ENCODE assay signal across 8 mouse cellular contexts in the genomic region with DNA sequence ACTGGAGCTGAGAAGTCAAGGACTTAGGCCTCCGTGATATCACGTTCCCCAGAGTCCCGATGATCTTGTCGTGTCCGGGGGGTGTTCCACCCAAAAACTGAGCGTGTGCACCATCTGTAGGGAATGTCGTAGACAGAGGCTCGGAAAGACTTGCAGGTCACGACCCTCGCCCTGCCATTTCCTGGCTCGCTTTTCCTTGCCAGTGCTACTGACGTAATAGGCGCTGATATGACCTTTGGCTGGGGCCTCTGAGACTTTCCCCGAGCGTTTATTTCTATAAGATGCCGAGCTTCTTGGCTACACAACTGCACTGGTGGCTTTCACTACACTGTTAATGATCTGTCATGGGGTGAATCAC. TPM values are rescaled to one million over a fixed set of nuclear protein-coding genes. Genes with fewer than 3 reads are reported as not detected.
A peak's percentile ranks its signal among the peaks of the same experiment; 100 is the strongest.
DNase-seq lines count a peak whose midpoint lies in the region; ATAC-seq and TF ChIP-seq lines count a peak whose summit lies in the region.

No protein-coding gene starts in this region.

- peaks cover 9% of the 10 kb centered on the region for H3K4me1 ChIP-seq in heart, embryonic 12.5 days (replicated peaks)
- H3K4me1 ChIP-seq in ES-Bruce4 (ENCODE audit: control insufficient read depth, insufficient read depth, low read length), result no peaks in the 10 kb centered on the region
- peaks cover 10% of the 10 kb centered on the region for H3K4me1 ChIP-seq in hindbrain, embryonic 10.5 days (replicated peaks)
- H3K4me1 ChIP-seq in megakaryocyte, embryonic 14.5 days, result peaks cover 23% of the 10 kb centered on the region; the same call in 1 of the 2 replicates

- TF ChIP-seq EP300 in ES-Bruce4 (IDR thresholded peaks at IDR 0.05; ENCODE audit: insufficient read depth, low read depth, low read length), result no peak

- no peaks in the 10 kb centered on the region for H3K27me3 ChIP-seq in heart, embryonic 12.5 days (replicated peaks)
- H3K27me3 ChIP-seq in ES-Bruce4 (ENCODE audit: control insufficient read depth, insufficient read depth, low read length, poor library complexity, severe bottlenecking), result no peaks in the 10 kb centered on the region
- no peaks in the 10 kb centered on the region for H3K27me3 ChIP-seq in hindbrain, embryonic 10.5 days (ENCODE audit: insufficient read depth, poor library complexity, severe bottlenecking)
- peaks cover 2% of the 10 kb centered on the region for H3K27me3 ChIP-seq in megakaryocyte, embryonic 14.5 days (replicated peaks)

- H3K27ac ChIP-seq in heart, embryonic 12.5 days (ENCODE audit: poor library complexity, severe bottlenecking), result peak overlapping the region; percentile 70
- peak overlapping the region; percentile 0 for H3K27ac ChIP-seq in ES-Bruce4 (ENCODE audit: insufficient read depth, low read length)
- peak overlapping the region; percentile 93 for H3K27ac ChIP-seq in hindbrain, embryonic 10.5 days

- H3K9me3 ChIP-seq in heart, embryonic 12.5 days (replicated peaks), result no peaks in the 10 kb centered on the region
- H3K9me3 ChIP-seq in ES-Bruce4 (replicated peaks; ENCODE audit: control insufficient read depth, insufficient read depth, low read length, poor library complexity, severe bottlenecking), result no peaks in the 10 kb centered on the region
- 0 out of 2 replicates have a peak, but pooled peaks cover 2% of the 10 kb centered on the region for H3K9me3 ChIP-seq in hindbrain, embryonic 10.5 days
- H3K9me3 ChIP-seq in megakaryocyte, embryonic 14.5 days, result peaks cover 9% of the 10 kb centered on the region

- H3K4me2 ChIP-seq in heart, embryonic 12.5 days, result peak overlapping the region; percentile 88

- peak; percentile 60 for ATAC-seq in heart, embryonic 12.5 days (ENCODE audit: insufficient number of reproducible peaks, low FRiP score)

- TF ChIP-seq POLR2A in ES-Bruce4 (IDR thresholded peaks at IDR 0.05; ENCODE audit: insufficient read depth, low read length), result no peak

- DNase-seq in heart, postnatal 36 days, result no peak
- no peak for DNase-seq in hindbrain, embryonic 10.5 days (ENCODE audit: low spot score)
- no peak for DNase-seq in cerebellum, adult 9-11 months
- no peak for DNase-seq in left cerebral cortex, adult 11 months (ENCODE audit: low spot score)
- no peak for DNase-seq in left cerebral cortex, postnatal 10 days (ENCODE audit: extremely low spot score in 1 of 2, low spot score in 2 of 2)

- TF ChIP-seq CTCF in ES-Bruce4 (IDR thresholded peaks at IDR 0.05; ENCODE audit: low read depth, low read length), result no peak

- peak overlapping the region; percentile 57 for H3K4me3 ChIP-seq in heart, embryonic 12.5 days
- H3K4me3 ChIP-seq in ES-Bruce4 (ENCODE audit: low read depth, low read length), result peak overlapping the region; percentile 74
- peak overlapping the region; percentile 56 for H3K4me3 ChIP-seq in hindbrain, embryonic 10.5 days
- peak overlapping the region; percentile 90 for H3K4me3 ChIP-seq in megakaryocyte, embryonic 14.5 days (replicated peaks)

- 10% methylated on average over 16 of the region's 16 CpGs for WGBS in heart, embryonic 12.5 days
- WGBS in hindbrain, embryonic 10.5 days, result 5% methylated on average over 16 of the region's 16 CpGs

- intact Hi-C loops in heart, postnatal 36 days (cut with DNase I), result loop anchor here (1.0 to 2.0 kb wide), 4 partner anchors 9 to 29 kb away; a partner anchor contains a TSS
- intact Hi-C loops in left cerebral cortex, postnatal 10 days (cut with DNase I), result no loop called here

- H3K36me3 ChIP-seq in heart, embryonic 12.5 days, result no peaks in the 10 kb centered on the region
- H3K36me3 ChIP-seq in ES-Bruce4 (ENCODE audit: control insufficient read depth, insufficient read depth, low read length, poor library complexity, severe bottlenecking), result no peaks in the 10 kb centered on the region
- no peaks in the 10 kb centered on the region for H3K36me3 ChIP-seq in hindbrain, embryonic 10.5 days
- H3K36me3 ChIP-seq in megakaryocyte, embryonic 14.5 days (replicated peaks; ENCODE audit: low read length), result no peaks in the 10 kb centered on the region

- peak overlapping the region; percentile 73 for H3K9ac ChIP-seq in heart, embryonic 12.5 days
- peak overlapping the region; percentile 44 for H3K9ac ChIP-seq in ES-Bruce4 (ENCODE audit: low read depth, poor library complexity, severe bottlenecking)

RNA-seq across cellular contexts. Expression of a gene that starts 15.8 kb away (rescaled TPM):
- polyA plus RNA-seq in heart, embryonic 12.5 days (2016; fragmentation: Nextera tagmentation; extraction: Ambion mirVana), result 7.8 and 8.0 TPM in 2 replicates
- total RNA-seq in heart, postnatal 36 days (2021), result 1 to 10 TPM; 2.8 to 3.7 TPM
- polyA plus RNA-seq in ES-Bruce4 (2011; ENCODE audit: insufficient read depth, insufficient read length, low read depth, missing spikeins), result 1.5 and 2.3 TPM in 2 replicates
- polyA plus RNA-seq in hindbrain, embryonic 10.5 days (2016; fragmentation: Nextera tagmentation; extraction: Ambion mirVana), result 11.8 and 12.7 TPM in 2 replicates
- 1.9 and 2.1 TPM in 2 replicates for polyA plus RNA-seq in megakaryocyte, embryonic 14.5 days (2012; ENCODE audit: insufficient read depth, low replicate concordance)
- 10 to 100 TPM; 15.3 to 16.7 TPM for total RNA-seq in left cerebral cortex, postnatal 10 days (2021)

RNA-seq across cellular contexts. Expression of a gene that starts 22.6 kb away (rescaled TPM):
- 0.95 and 1.1 TPM in 2 replicates for polyA plus RNA-seq in heart, embryonic 12.5 days (2016; fragmentation: Nextera tagmentation; extraction: Ambion mirVana)
- total RNA-seq in heart, postnatal 36 days (2021), result under 1 TPM; 0.25 to 0.38 TPM
- polyA plus RNA-seq in ES-Bruce4 (2011; ENCODE audit: insufficient read depth, insufficient read length, low read depth, missing spikeins), result 0.37 and 0.84 TPM in 2 replicates
- polyA plus RNA-seq in hindbrain, embryonic 10.5 days (2016; fragmentation: Nextera tagmentation; extraction: Ambion mirVana), result 0.62 and 0.77 TPM in 2 replicates
- 1.5 and 2.4 TPM in 2 replicates for polyA plus RNA-seq in megakaryocyte, embryonic 14.5 days (2012; ENCODE audit: insufficient read depth, low replicate concordance)
- total RNA-seq in left cerebral cortex, postnatal 10 days (2021), result 1 to 10 TPM; 1.3 to 1.6 TPM

RNA-seq across cellular contexts. Expression of a gene that starts 27.8 kb away (rescaled TPM):
- polyA plus RNA-seq in heart, embryonic 12.5 days (2016; fragmentation: Nextera tagmentation; extraction: Ambion mirVana), result 456 and 474 TPM in 2 replicates
- 100 to 1,000 TPM; 550 to 562 TPM for total RNA-seq in heart, postnatal 36 days (2021)
- 1,704 and 1,789 TPM in 2 replicates for polyA plus RNA-seq in ES-Bruce4 (2011; ENCODE audit: insufficient read depth, insufficient read length, low read depth, missing spikeins)
- polyA plus RNA-seq in hindbrain, embryonic 10.5 days (2016; fragmentation: Nextera tagmentation; extraction: Ambion mirVana), result 868 and 1,033 TPM in 2 replicates
- polyA plus RNA-seq in megakaryocyte, embryonic 14.5 days (2012; ENCODE audit: insufficient read depth, low replicate concordance), result 434 and 3,041 TPM in 2 replicates
- 100 to 1,000 TPM; 507 to 513 TPM for total RNA-seq in left cerebral cortex, postnatal 10 days (2021)

RNA-seq across cellular contexts. Expression of a gene that starts 27.8 kb away (rescaled TPM):
- 6.4 and 7.2 TPM in 2 replicates for polyA plus RNA-seq in heart, embryonic 12.5 days (2016; fragmentation: Nextera tagmentation; extraction: Ambion mirVana)
- total RNA-seq in heart, postnatal 36 days (2021), result 1 to 10 TPM; 2.5 to 2.9 TPM
- 4.5 and 5.1 TPM in 2 replicates for polyA plus RNA-seq in ES-Bruce4 (2011; ENCODE audit: insufficient read depth, insufficient read length, low read depth, missing spikeins)
- polyA plus RNA-seq in hindbrain, embryonic 10.5 days (2016; fragmentation: Nextera tagmentation; extraction: Ambion mirVana), result 16.6 and 17.0 TPM in 2 replicates
- polyA plus RNA-seq in megakaryocyte, embryonic 14.5 days (2012; ENCODE audit: insufficient read depth, low replicate concordance), result 1.7 and 3.2 TPM in 2 replicates
- 1 to 10 TPM; 6.5 to 8.0 TPM for total RNA-seq in left cerebral cortex, postnatal 10 days (2021)

RNA-seq across cellular contexts. Expression of a gene that starts 48.1 kb away (rescaled TPM):
- 0.22 TPM in 1 of 2 replicates, not detected in the other for polyA plus RNA-seq in heart, embryonic 12.5 days (2016; fragmentation: Nextera tagmentation; extraction: Ambion mirVana)
- not detected for total RNA-seq in heart, postnatal 36 days (2021)
- polyA plus RNA-seq in ES-Bruce4 (2011; ENCODE audit: insufficient read depth, insufficient read length, low read depth, missing spikeins), result 0.75 TPM in 1 of 2 replicates, not detected in the other
- polyA plus RNA-seq in hindbrain, embryonic 10.5 days (2016; fragmentation: Nextera tagmentation; extraction: Ambion mirVana), result 0.11 and 0.26 TPM in 2 replicates
- polyA plus RNA-seq in megakaryocyte, embryonic 14.5 days (2012; ENCODE audit: insufficient read depth, low replicate concordance), result not detected in 2 replicates
- under 1 TPM in 1 of 2 experiments, not detected in 1; 0.20 TPM for total RNA-seq in left cerebral cortex, postnatal 10 days (2021)

Comparison
In these comparisons a context has a peak if more than half of its experiments do, and no peak if none do; other contexts are left out.
1. H3K27ac ChIP-seq: peak in every context shown above with its lines; median percentile 93 in hindbrain, embryonic 10.5 days; 70 in heart, embryonic 12.5 days; 0 in ES-Bruce4.